Mouse (Mus musculus) monocyte, adult 5-6 weeks (primary cell): ENCODE measurements at regions not wholly inside any gene's neighbourhood (a gene's known extent, or its start where the extent isn't known, plus 50 kb on each side); places are given as distances from the start of the nearest gene placed in this dataset.

Source experiments
- ATAC-seq: fragments of 153-309, 156-312 bp; replicated peaks from 2 replicates; pipeline ENCODE4 v1.8.0; 2017; ENCODE audit warnings: mild to moderate bottlenecking; ENCODE audit not compliant: low TSS enrichment, insufficient number of reproducible peaks, severe bottlenecking, poor library complexity, low FRiP score

DNA sequence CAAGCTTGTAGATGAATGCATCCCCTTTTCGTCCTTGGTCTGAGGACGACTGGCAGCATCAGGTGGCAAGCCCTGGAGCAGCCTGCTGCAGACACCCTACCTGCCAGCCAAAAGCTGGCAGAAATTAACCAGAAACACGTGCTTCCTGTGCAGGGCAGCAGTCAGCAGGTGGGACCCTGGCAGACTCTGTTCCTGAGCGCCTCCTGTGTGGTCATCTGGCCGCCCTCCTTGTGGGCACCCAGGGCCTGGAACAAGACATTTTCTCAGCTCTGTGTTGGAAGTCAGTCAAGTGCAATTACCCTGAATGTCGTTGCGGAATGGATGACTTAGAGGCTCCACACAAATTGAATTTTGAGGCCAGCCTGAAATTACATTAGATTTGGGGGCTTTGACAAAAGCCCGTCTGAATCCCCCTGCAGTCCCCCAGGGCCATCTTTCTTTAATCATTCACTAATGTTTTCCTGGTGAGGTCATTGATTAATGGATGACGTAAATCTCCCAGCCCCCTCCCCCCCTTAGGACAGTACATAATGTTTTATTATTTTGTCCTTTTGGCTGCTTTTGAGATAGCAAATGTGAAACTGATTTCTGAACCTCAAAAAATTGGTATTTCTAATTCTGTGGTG lies 91.8 kb upstream of the Hhip start:
- no peak for ATAC-seq

DNA sequence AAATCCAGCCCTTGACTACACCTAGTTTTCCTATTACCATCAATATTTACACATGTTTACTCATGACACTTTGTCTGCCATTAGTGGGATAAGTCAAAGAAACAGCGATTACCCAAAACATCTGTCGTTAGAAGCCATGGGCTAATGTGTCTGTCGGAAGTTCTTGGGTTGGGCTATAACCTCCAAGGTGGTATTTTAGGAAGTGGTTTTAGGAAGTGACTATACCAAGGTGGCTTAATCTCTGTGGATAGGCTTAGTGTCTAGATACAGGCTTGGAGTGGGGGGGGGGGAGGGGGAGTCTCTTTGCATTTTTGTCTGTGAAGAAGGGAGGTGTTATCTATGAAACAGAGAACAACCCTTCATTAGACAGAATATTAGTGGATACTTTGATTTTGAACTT lies 90.1 kb upstream of the Hhip start:
- ATAC-seq: no peak

DNA sequence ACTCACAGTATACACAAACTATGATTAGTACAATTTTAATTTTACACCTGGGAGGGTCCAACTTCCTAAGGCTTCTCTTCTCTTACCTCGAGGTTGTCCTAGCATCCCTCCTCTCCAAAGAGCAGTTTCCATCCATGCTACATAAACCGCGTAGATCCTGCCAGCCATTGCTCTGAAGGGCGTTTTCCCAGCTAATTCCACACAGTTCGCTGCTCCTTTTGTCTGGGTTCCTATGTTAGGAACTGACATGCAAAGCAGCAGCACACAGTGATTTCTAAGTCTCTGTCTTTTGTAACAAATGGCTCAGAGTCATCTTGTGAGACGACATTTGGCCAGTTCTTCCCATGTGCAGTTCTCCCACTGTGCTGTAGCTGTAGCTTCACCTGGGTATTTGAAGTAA lies 80.7 kb upstream of the Hhip start:
- ATAC-seq: no peak

DNA sequence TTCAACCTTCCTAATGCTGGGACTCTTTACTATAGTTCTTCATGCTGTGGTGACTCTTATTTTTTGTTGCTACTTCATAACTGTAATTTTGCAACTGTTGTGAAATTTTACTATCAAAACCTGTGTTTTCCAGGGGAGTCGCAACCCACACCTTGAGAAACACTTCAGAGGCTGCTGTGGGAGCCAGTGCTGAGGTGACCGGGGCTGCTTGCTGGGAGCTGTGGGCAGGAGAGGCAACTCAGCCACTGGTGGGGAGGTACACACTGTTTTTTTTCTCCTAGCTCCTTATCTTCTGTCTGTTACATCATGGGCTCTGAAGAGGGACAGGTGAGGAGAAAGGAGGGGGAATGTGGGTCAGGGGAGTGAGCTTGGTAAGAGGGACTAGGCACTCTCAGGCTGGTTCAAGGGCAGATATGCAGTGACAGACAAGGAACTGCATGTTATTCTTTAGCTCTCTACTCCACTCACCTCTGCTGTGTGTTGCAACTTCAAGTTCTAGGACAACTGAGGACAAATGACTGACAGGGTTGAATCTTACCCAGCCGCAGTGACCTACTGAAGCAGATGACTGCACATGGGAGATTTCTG lies 62.7 kb upstream of the Hhip start:
- no peak for ATAC-seq

DNA sequence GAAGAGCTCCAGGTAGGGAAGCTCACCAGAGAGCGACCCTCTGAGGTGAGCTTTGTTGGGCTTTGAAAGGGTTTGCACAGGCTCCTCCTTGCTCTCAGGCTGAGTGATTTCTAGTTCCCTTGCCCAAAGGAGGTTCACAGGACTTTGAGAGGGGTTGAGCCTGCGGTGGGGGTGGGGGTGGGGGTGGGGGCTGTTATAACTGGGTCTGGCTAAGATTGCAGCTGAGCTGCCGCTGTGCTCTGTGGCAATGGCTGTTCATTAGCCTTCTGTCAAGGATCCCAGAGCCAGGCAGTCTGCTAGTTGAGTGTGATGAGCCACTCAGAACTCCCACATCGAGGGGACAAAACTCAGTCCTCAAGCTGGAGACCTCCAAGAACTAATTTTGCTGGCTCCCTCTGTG lies 59.5 kb upstream of the Hhip start:
- no peak for ATAC-seq
